Mouse (Mus musculus) ES-E14 (cell line): Measurements from ENCODE around the gene Zfp553.

Experiments used
- HCFC1 ChIP-seq: IDR thresholded peaks from 2 replicates; pipeline ENCODE4 v1.6.1; 2012; ENCODE audit warnings: low read length, inconsistent platforms, borderline replicate concordance; ENCODE audit not compliant: insufficient read depth
- ZC3H11A ChIP-seq: IDR thresholded peaks from 2 replicates; pipeline ENCODE4 v1.6.1; 2012; ENCODE audit warnings: low read depth, mild to moderate bottlenecking, inconsistent platforms, low read length, borderline replicate concordance
- ZNF384 ChIP-seq: IDR thresholded peaks from 2 replicates; pipeline ENCODE4 v1.6.1; 2012; ENCODE audit warnings: low read depth, low read length, inconsistent platforms

GRCm38 (mm10) chr7:127232622-127233367 is at the start of gene Zfp553, which contains the start of gene Sept1:
- TF ChIP-seq ZNF384 (no peak), HCFC1 (peak; percentile 19), ZC3H11A (no peak)
